Mouse (Mus musculus): Measurements from ENCODE around the gene A330070K13Rik.

A330070K13Rik gene

DNA sequence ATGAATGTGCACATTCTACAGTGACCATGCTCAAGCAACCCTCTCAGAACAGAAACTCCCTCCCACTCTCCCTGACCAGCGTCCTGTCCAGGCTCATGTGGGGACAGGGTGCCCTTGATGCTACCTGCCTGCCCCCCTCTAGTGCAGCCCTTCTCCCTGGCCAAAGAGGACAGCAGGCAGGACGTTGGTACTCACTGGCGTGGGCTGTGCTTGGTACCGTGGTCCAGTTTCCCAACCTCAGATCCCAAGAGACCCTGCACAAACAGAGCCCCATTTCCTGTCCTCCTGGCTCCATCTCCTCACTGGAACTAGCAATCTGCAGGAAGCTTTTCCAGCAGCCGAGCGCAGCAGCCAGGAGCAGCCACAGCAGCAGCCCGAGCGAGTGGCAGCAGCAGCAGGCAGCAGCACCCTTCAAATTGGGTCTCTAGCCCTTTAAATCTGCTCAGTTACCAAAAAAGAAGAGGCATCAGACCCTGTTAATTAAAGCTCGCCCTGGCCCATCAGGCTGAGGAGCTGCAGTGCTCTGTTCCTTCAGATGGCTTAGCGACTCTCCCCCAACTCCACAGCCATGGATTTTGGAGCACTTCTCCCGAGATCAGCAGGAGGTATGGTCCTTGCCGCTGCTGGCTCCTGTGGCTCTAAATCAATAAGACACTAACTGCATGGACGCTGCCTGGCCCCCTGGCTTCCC is at the start of gene A330070K13Rik:
A330070K13Rik (minus strand) TSS at position 410 of the 691 bp plus-strand sequence.
- peak; percentile 41 for DNase-seq (ENCODE audit: low spot score)

DNA sequence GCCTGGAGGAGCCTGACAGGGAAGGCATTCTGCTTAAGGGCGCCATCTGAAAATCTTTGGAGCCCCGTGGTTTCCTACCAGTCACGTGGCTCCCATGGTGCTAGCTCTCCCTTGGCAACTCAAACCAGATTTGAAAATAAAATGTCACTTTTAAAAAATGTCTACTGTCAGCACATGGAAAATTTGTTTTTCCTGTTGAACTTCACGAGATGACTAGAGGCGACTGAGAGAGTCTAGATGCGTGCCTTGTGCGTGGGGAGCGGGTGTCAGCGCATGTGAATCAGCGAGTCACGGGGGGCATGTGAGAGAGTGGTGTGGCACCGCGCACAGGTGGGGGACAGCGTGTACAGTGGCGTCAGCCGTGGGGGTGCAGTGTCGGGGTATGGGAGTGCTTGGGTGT is 27.1 kb upstream of the A330070K13Rik start:
- no peak for DNase-seq (ENCODE audit: low spot score)

DNA sequence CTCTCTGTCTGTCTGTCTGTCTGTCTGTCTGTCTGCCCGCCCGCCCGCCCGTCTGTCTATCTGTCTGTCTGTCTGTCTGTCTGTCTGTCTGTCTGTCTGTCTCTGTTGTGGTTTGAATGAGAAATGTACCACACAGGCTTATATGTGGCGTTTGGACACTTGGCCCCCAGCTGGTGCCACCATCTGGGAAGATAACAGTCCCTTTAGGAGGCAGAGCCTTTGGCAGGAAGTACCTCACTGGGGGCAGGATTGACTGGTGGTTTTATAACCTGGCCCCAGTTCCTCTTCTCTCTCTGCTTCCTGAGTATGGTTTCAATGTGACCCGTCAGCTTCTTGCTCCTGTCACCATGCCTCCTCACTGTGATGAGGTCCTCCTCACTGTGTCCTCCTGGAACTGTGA is 25.3 kb upstream of the A330070K13Rik start:
- DNase-seq (ENCODE audit: low spot score): no peak

DNA sequence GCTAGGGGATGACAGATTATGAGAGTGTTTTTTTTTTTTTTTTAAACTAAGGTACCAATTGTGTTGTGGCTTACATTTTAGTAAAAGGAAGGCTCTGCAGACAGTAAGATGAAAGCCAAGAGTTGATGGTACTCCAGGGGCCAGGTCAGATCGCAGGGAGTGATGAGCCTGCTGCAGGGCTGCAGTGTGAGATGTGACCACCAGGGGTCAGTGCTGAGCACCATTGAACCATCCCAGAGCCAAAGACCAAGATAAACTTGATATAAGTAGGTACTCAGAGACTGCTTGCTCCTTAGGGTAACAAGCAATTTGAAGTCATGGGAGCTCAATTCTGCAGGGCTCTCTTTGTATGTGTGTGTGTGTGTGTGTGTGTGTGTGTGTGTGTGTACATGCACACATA is 20.8 kb upstream of the A330070K13Rik start:
- DNase-seq (ENCODE audit: low spot score): peak; percentile 75

DNA sequence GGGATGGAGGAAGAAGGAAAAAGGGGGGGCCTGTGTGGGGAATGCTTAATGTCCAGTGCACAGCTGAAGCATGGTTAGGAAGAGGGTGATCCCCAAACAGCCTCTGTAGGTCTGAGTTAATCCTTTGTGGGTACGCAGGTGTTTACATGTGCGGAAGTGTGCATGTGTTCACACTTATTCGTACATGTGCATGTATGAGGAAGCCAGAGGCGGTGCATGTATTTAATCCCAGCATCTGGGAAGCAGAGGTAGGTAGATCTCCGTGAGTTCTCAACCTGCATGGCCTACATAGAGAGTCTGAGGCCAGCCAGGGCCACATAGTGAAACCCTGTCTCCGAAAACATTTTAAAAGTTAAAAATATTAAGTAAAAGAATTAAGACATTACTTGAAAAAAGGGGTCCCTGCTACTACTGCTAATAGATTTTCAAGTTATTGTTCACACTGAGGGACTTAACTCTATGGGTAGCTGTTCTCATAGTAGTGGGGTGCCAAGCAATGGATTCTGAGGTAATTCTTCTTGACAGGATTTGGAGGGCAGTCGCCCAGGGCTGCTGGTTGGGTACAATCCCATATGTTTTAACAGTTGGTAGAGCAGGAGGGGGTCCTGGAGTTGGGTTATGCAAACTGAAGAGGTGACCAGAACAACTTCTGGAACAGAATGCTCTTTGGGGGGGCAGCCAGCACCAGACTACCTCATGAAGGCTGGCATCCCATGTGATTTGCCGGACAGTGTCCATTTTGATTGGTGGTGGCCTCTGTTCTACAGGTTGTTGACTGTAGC is 15.9 kb upstream of the A330070K13Rik start:
- DNase-seq (ENCODE audit: low spot score): no peak

DNA sequence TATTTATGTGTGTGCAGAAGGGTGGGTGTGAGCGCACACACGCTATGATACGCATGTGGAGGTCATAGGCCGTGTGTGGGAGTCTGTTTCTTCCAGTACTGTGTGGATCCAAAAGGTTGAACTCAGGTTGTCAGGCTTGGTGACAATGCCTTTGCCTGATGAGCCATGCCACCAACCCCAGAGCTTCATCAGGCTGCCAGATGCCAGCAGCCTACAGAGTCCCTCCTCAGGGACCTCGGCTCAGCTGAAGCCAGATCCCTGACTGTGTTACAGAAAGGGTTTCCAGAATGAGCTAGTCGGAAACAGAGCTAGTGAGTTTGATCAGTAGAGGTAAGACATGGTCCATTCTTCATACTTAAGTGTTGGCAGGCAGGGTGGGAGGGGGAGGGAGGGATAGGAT is 10.7 kb upstream of the A330070K13Rik start:
- no peak for DNase-seq (ENCODE audit: low spot score)

DNA sequence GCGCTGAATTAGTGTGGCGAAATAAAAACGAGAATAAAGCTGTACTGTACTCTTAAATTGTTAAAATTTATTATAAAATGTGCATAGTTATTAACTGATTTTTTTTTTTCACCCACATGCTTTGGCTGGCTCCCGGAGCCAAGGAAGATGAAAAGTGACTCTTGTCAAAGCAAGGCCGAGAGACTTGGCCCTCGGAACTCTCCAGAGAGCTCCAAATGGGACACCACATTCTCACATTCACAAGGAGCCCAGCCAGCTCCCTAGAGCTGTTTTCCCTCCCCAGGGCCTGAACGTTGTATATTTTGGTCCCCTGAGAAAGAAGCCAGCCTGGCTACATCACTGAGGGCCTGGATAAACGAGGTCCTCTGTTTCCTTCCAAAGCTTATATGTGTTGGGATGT is 10.0 kb upstream of the A330070K13Rik start:
- DNase-seq (ENCODE audit: low spot score): no peak

DNA sequence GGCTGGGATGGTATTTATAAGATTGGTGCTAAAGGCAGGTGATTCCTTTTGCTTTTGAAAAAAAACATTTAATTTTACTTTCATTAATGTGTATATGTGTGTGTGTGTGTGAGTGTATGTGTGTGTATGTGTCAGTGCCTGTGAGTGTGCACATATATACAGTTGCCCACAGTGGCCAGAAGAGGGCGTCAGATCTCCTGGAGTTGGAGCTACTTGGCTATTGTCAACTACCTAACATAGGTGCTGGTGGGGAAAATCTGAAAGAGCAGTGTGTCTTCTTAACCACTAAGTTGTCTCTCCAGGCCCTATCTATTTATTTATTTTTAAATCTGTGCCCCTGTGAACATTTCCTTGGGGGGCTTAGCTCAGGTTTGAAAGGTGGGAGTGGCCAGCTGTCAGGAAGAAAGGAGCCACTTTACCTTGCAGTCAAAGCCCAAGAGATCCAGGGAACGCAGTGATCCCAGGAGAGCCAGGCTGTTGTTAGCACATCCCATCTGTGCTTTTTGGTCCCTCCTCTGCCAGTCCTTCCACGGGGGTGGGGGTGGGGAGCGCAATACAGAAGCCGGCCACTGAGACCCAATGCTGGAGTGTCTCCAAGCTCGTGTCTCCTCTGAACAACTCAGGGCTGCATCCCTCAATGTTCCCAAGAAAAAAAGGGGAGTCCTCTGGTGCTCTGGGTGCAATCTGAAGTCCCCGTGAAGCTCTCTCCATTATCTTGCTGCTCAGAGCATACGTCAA is 9.4 kb upstream of the A330070K13Rik start:
- DNase-seq (ENCODE audit: low spot score): no peak

DNA sequence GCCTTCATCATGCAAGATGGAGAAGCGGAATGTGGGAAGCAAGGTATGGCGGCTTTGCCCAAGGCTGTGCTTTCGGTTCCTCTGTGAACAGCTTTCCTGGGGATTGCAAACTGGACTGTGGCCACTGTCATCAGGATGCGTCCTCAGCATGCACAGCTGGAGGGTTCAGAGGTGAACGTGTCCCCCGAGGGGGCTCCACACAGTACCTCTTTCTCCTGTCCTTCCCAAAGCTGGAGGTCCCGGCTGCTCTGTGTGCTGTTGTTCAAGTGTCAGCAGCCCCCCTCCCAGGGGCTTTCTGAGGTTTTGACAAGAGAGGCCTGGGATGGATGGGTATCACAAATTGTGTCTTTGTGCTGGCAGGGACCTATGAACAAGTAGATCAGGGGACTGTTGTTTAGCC is 2.0 kb upstream of the A330070K13Rik start:
- DNase-seq (ENCODE audit: low spot score): no peak

DNA sequence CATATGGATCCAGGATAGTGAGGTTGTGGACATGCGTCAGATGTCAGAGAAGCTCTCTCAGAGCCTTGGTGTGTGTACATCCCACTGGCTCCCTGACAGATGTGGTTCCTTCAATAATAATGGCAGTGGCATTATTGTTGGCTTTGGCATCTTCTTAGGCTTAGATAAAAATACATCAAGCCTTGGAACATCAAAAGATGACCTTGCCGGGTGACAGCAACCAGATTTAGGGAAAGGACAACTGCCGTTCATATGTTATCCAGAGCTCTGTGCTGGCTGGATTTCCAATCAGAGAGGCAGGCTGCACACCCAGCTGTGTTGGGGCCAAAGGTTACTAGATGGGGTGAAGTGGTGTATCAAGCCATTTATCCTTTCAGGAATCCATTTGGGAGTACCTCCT is 9.0 kb downstream of the A330070K13Rik start:
- DNase-seq (ENCODE audit: low spot score): no peak

DNA sequence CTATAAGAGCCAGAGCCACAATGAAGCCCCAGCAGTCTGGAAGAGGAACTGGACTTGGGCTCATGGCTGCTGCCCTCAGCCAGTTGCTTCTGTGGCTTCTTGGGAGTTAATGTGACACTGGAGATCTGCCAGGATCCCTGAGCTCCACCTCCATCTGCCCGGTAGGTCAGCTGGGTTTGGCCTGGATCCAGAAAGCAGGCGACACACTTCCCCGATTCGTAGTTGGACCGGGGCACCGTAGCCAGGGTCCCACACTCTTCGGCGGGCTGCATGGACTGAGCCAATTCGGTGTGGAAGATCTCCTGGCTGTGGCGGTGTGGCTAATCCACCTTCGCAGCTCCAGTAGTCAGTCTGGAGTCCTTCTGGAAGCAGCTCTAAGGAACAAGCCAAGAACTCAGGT is 15.2 kb downstream of the A330070K13Rik start, which contains the start of gene Caln1:
Caln1 (plus strand) TSS at position 219 of the 400 bp plus-strand sequence.
- no peak for DNase-seq (ENCODE audit: low spot score)

DNA sequence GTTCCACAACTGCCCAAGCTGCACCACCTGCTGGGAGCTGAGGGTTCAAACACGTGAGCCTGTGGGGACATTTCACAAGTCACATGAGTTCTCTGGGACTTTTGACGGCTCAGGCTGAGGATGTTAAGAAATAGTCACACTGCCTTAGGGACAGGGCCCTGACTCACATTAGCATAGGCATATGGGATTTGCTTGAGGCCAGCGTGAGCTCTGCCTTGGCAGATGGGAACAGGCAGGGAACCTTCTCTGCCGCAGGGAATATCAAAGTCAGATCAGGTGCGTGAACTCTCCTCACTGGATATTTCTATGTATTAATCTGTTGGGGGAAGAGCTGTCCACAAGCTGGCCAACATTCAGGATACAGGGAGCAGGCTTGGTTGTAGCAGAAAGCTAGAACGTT is 16.2 kb downstream of the A330070K13Rik start:
- DNase-seq (ENCODE audit: low spot score): no peak

DNA sequence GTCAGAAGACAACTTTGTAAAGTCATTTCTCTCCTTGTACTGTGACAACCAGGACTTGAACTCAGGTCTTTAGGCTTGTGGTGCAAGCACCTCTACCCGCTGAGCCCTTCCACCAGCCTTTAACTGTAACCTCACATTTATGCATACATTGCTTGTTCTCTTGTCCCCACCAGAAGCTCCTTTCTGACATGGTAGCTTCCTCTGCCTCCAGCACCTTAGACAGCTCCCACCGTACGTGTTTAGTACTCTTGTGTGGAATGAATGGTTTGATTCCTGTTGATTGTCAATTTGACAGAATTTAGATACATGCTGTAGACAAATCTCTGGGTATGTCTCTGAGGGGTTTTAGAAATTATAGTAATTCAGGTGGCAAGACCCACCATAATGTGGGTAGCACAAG is 20.7 kb downstream of the A330070K13Rik start:
- peak; percentile 18 for DNase-seq (ENCODE audit: low spot score)

DNA sequence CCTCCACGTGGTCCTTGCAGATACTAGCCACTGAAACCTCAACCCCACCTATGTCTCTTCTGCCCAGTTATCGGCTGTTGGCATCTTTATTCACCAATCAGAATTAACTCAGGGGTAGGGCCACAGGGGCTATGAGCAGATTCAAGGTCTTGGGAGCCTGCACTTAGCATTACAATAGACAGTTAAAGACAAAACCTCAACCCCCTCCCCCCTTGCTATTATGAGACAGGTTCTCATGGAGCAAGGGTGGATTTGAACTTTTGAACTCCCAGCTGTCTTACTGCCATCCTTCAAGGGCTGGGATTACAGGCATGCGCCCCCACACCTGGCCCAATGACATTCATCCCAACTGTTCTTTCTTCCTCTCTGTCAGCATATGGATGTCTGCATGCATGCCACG is 21.3 kb downstream of the A330070K13Rik start:
- no peak for DNase-seq (ENCODE audit: low spot score)

DNA sequence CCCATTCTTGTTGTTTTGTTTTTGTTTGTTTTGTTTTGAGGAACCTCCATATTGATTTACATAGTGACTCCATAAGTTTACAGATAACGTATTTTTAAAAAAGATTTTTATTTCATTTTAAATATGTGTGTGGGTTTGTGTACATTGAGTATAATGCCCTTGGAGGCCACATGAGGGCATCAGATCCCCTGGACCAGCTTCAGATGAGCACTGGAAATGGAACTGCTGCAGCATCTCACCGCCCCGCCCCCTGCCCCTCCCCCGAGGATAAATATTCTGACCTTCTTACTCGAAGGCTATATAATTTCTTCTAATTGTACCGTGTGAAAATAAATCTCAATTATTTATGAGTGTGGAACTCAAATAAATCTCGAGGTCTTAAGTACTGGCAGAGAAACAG is 29.2 kb downstream of the A330070K13Rik start:
- no peak for DNase-seq (ENCODE audit: low spot score)

DNA sequence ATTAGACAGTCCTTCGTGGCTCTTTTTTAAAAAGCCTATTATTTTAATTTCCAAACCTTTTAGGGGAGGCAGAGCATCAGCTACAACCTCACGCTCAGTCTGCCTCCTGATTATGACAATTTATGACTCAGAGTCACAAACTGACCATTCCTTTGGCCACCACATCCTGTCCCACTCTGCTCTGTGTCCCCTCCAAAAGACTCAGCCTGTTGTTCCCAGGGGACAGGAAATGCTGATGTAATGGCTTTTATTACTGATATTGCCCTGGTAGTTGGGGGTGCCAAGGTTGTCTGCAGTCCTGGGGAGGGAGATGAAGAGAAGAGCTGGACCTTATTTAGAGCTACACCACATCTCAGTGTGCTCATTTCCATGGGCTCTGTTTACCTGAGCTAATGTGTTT is 38.6 kb downstream of the A330070K13Rik start:
- no peak for DNase-seq (ENCODE audit: low spot score)

DNA sequence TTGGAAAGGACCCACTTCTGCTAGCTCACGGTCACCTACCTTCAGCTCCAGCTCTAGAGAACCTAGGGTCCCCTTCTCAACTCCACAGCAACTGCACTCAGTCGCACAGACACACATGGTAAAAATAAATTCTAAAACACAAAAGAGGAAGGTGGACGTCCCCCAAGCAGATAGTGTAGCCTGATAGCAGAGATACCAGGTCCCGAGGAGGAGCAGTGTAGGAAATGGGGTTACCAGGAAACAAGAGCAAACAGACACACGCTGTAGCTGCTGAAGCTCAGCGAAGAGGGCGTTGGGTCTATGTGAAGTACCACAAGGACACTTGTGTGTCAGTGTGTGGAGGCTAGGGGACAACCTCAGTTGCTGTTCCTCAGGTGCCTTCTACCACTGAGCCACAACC is 39.4 kb downstream of the A330070K13Rik start:
- no peak for DNase-seq (ENCODE audit: low spot score)

DNA sequence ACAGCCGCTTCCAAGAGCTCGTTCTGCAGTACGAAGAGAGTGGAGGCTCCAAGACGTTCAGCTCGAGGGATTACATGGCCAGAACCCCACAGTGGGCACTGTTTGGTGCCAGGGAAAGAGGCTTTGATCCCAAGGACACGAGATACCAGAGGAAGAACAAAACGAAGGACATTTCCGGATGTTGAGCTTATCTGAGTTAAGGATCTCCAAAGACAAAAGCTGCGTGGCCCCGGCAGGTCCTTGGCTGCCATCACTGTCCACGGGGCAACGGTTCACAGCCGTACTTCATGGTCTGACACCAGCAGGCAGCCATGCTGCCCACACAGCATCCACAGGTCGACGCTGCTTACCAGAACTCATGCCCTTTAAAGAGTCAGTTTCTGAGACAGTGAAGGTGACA is 43.8 kb downstream of the A330070K13Rik start:
- no peak for DNase-seq (ENCODE audit: low spot score)

DNA sequence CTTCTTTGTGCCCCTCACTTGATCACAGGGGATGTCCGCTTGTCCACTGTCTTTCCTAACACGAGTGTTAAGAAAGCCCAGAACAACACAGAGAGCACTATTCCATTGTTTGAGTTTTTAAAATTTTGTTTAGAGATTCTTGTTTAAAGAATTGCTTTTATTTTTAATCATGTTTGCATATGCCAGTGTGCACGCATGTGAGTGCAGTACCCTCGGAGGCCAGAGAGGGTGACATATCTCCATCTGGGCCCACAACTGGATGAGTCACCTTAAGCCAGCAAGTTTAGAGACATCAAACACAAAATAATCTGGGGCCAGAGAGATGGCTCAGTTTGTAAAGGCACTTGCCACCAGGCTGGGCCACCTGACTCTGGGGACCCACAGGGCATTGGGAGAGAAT is 49.0 kb downstream of the A330070K13Rik start:
- DNase-seq (ENCODE audit: low spot score): no peak

DNA sequence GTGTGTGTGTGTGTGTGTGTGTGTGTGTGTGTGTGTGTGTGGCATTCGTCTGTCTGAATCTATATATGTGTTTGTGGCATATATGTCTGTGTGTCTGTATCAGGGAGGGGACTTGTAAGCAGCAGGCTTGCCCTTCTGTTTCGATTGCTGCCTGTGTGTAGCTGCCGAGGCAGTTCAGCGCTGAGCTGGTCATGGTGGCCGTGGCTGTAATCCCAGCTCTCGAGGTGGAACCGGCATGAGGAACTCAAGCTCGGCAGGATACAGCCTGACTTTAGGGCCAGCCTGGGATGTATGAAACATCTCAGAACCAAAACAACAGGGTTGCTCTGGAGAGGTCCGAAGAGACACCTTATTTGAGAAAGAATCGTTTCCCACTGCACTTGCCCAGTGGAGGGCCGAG is 50.5 kb downstream of the A330070K13Rik start:
- no peak for DNase-seq (ENCODE audit: low spot score)

DNA sequence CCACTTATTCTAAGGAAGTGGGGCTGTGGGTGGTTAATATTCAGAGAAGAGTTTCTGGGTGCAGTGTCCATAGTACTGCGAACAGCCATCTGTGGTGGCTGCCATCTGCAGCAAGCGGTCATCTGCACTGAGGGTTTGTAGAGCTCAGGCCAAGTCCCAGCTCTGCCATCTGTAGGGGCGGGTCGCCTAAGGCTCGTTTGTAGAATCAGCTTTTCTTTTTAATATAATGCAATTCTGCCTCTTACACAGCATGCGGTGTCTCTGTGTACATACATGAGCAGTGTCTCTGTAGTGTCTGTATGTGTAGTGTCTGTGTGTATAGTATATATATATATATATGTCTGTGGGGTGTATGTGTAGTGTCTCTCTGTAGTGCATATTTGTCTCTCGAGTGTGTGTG is 50.9 kb downstream of the A330070K13Rik start:
- no peak for DNase-seq (ENCODE audit: low spot score)

DNA sequence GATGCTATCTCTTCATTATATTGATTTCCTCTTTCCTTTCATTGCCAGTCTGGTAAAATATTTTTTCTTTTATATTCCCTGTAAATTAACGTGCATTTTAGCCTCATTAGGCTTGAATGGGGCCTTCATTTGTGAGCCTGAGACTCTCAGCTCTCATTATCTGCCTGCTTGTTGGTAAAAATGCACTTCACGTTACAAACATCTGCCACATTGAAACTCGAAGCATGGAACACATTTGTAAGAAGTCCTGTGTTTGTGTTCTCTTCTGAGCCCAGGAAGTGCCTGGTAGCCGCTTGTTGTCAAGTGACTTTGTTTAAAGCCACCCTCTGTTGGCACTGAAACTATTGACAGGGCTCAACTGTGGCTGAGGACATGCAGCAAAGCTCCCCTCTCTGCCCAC is 53.2 kb downstream of the A330070K13Rik start:
- no peak for DNase-seq (ENCODE audit: low spot score)

DNA sequence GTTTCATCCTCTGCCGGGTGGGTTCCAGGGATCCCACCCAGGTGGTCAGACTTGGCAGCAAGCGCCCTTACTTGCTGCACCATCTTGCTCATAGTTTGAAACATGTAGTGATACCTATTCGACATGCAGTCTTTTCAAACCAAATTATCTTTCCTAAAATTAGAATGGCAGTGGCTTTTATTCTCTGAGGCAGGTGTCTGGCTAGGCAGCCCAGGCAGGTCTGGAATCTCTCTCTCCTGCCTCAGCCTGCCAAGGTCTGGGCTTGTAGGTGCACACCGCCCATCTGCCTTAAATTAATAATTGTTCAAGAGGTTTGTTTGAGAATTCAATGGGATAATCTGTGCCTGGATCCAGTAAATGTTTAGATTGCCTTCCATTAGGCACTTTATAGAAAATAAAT is 53.6 kb downstream of the A330070K13Rik start:
- no peak for DNase-seq (ENCODE audit: low spot score)

Data from retina, embryonic 14.5 days (tissue).